Mouse (Mus musculus) kidney, embryonic 16.5 days (tissue): ENCODE results near the gene Ebf1. TPM values are rescaled to one million over a fixed set of nuclear protein-coding genes. Genes with fewer than 3 reads are reported as not detected.

ENCODE experiments used
- ATAC-seq: fragments of 200-750 bp; cut with Nextera tagmentation; 2 replicates; pipeline ENCODE4 v1.8.0; 2017; ENCODE audit warnings: moderate TSS enrichment; ENCODE audit not compliant: low FRiP score, low TSS enrichment
- H3K27ac ChIP-seq: fragments of 300-500 bp; sonication (generic); 2 replicates; pipeline ENCODE4 v1.5.1; 2014; ENCODE audit warnings: low read length
- H3K27me3 ChIP-seq: fragments of 300-500 bp; sonication (generic); 2 replicates; pipeline ENCODE4 v1.6.1; 2014; ENCODE audit warnings: low read length, control low read depth, mixed read lengths; ENCODE audit not compliant: insufficient read depth
- H3K36me3 ChIP-seq: fragments of 300-500 bp; sonication (generic); 2 replicates; pipeline ENCODE4 v1.6.1; 2014; ENCODE audit warnings: low read length, control low read depth, mixed read lengths; ENCODE audit not compliant: insufficient read depth
- H3K4me1 ChIP-seq: fragments of 300-500 bp; sonication (generic); 2 replicates; pipeline ENCODE4 v1.6.1; 2014; ENCODE audit warnings: low read length, control low read depth, mixed read lengths; ENCODE audit not compliant: insufficient read depth
- H3K4me2 ChIP-seq: fragments of 300-500 bp; sonication (generic); replicated peaks from 2 replicates; pipeline ENCODE4 v1.6.1; 2014; ENCODE audit warnings: low read depth, low read length
- H3K4me3 ChIP-seq: fragments of 300-500 bp; sonication (generic); 2 replicates; pipeline ENCODE4 v1.5.1; 2014; ENCODE audit warnings: mild to moderate bottlenecking, low read length
- H3K9ac ChIP-seq: fragments of 300-500 bp; sonication (generic); replicated peaks from 2 replicates; pipeline ENCODE4 v1.6.1; 2014; ENCODE audit warnings: low read length
- H3K9me3 ChIP-seq: fragments of 300-500 bp; sonication (generic); 2 replicates; pipeline ENCODE4 v1.6.1; 2016; ENCODE audit warnings: low read length, control low read depth
- WGBS: fragments of 180-500 bp; shearing (Covaris S2); extraction: QIAGEN DNeasy Blood & Tissue Kit; methylation state at CpG from one replicate; pipeline ENCODE4 v1.1.7; 2014; 5-methylcytosine and 5-hydroxymethylcytosine counted together
- polyA plus RNA-seq: library from polyadenylated mRNA; unstranded; fragments of >200 nt; fragmentation: Nextera tagmentation; extraction: Ambion mirVana; gene quantifications from 2 replicates; pipeline ENCODE4 v1.2.1, GENCODE M21; 2015

The Ebf1 gene
- polyA plus RNA-seq, 1 experiment from 2014 or later = 24.1 TPM

DNA sequence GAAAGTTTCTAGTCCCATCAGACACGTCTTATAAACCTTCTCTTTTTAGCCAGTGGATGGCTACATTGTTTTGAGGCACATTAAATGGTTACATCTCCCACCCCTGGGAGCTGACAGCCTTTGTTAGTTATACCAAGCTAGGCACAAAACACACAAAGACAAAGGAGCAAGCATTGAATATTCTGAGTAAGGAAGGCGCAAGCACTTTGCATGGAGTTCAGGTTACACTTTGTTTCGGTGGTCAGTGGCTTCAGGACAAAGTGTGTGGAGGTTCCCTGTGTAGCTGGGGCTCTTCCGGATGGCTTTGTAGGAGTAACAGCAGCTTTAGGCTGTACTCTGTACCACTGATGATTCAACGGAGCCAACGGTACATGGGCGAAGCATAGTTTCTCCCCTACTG, 186.9 kb downstream of the Ebf1 start:
- no peak overlapping the region for H3K27ac ChIP-seq
- no peak overlapping the region for H3K4me2 ChIP-seq
- no peaks in the 10 kb centered on the region for H3K9me3 ChIP-seq
- no peaks in the 10 kb centered on the region for H3K27me3 ChIP-seq
- no peak overlapping the region for H3K4me3 ChIP-seq
- WGBS = 91% methylated on average over 7 of the region's 7 CpGs
- H3K4me1 ChIP-seq = peaks cover 5% of the 10 kb centered on the region; the same call in 1 of the 2 replicates
- no peak for ATAC-seq
- no peaks in the 10 kb centered on the region for H3K36me3 ChIP-seq
- H3K9ac ChIP-seq = no peak overlapping the region

GRCm38 (mm10) chr11:44806589-44806988, 189.5 kb downstream of the Ebf1 start:
- WGBS = 14% methylated on average over 11 of the region's 11 CpGs
- H3K4me1 ChIP-seq = peaks cover 5% of the 10 kb centered on the region; the same call in 1 of the 2 replicates
- H3K27me3 ChIP-seq = no peaks in the 10 kb centered on the region
- H3K9me3 ChIP-seq = no peaks in the 10 kb centered on the region
- ATAC-seq = no peak
- no peak overlapping the region for H3K27ac ChIP-seq
- H3K4me3 ChIP-seq = no peak overlapping the region
- no peak overlapping the region for H3K9ac ChIP-seq
- H3K4me2 ChIP-seq = no peak overlapping the region
- H3K36me3 ChIP-seq = no peaks in the 10 kb centered on the region

GRCm38 (mm10) chr11:44808855-44809546, 191.9 kb downstream of the Ebf1 start:
- H3K36me3 ChIP-seq = no peaks in the 10 kb centered on the region
- peaks cover 5% of the 10 kb centered on the region; the same call in 1 of the 2 replicates for H3K4me1 ChIP-seq
- H3K4me2 ChIP-seq = no peak overlapping the region
- 82% methylated on average over 4 of the region's 4 CpGs for WGBS
- ATAC-seq = no peak
- H3K9me3 ChIP-seq = no peaks in the 10 kb centered on the region
- no peaks in the 10 kb centered on the region for H3K27me3 ChIP-seq
- H3K4me3 ChIP-seq = no peak overlapping the region
- H3K9ac ChIP-seq = no peak overlapping the region
- no peak overlapping the region for H3K27ac ChIP-seq

- no peak for ATAC-seq
- Histone ChIP-seq H3K4me2 (no peak overlapping the region), H3K36me3 (no peaks in the 10 kb centered on the region), H3K9me3 (no peaks in the 10 kb centered on the region), H3K9ac (no peak overlapping the region), H3K27me3 (no peaks in the 10 kb centered on the region), H3K27ac (no peak overlapping the region), H3K4me3 (no peak overlapping the region), H3K4me1 (peaks cover 5% of the 10 kb centered on the region; the same call in 1 of the 2 replicates)
- 71% methylated on average over 6 of the region's 6 CpGs for WGBS
Observed at GRCm38 (mm10) chr11:44811007-44811406, 193.9 kb downstream of the Ebf1 start.

DNA sequence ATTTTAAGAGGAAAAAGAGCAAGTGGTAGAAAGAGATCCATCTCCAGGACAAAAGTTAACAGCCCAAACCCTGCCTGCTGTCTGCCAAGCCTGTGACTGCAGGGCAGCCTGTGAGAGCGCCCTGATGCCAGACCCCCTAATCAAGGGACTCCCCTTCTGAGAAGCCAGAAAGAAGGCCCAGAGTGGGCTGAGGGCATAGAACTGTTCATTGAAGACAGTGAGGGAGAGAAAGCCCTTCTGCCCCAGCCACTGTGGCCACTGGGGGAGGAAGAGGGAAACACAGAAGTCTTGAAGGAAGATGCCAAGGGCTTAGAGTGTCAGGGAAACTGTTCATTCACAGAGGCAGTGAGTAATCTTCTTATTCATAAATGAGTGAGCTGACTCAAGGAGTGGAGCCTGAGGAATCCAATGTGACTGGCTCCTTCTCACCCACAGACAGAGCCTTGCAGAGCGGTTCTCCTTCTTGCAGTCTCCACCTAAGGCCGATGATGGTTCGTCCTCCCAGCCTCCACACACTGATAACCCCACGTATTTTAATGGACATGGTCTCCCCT, 195.2 kb downstream of the Ebf1 start:
- no peak for ATAC-seq
- Histone ChIP-seq H3K36me3 (no peaks in the 10 kb centered on the region), H3K4me1 (no peaks in the 10 kb centered on the region), H3K27me3 (no peaks in the 10 kb centered on the region), H3K4me2 (no peak overlapping the region), H3K9me3 (no peaks in the 10 kb centered on the region), H3K27ac (no peak overlapping the region), H3K4me3 (no peak overlapping the region), H3K9ac (no peak overlapping the region)
- 86% methylated on average over 5 of the region's 5 CpGs for WGBS

DNA sequence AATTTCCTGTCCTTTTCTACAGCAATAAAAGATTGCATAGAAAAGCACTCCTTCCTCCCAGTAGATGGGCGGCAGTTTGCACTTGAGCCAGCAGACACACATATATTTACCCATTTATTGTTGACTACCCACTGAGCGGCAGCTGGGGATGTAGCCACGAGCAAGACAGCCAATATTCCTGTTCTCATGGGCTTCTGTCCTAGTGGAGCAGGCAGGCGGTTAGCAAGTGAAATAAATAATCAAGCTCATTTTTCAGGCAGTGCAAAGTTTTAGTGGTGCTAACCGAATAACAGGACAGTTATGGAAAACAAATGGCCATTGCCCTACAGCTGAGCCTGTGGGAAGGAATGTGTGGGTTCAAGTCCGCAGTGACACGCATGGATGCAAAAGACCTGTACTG, 196.4 kb downstream of the Ebf1 start:
- H3K4me2 ChIP-seq = no peak overlapping the region
- H3K27ac ChIP-seq = no peak overlapping the region
- H3K27me3 ChIP-seq = no peaks in the 10 kb centered on the region
- no peaks in the 10 kb centered on the region for H3K9me3 ChIP-seq
- no peaks in the 10 kb centered on the region for H3K4me1 ChIP-seq
- H3K9ac ChIP-seq = no peak overlapping the region
- no peak for ATAC-seq
- H3K4me3 ChIP-seq = no peak overlapping the region
- WGBS = 57% methylated on average over 7 of the region's 7 CpGs
- no peaks in the 10 kb centered on the region for H3K36me3 ChIP-seq

- Histone ChIP-seq H3K27ac (no peak overlapping the region), H3K4me3 (no peak overlapping the region), H3K4me2 (no peak overlapping the region), H3K9ac (no peak overlapping the region), H3K36me3 (no peaks in the 10 kb centered on the region), H3K4me1 (no peaks in the 10 kb centered on the region), H3K27me3 (no peaks in the 10 kb centered on the region), H3K9me3 (no peaks in the 10 kb centered on the region)
- WGBS = 75% methylated on average over 5 of the region's 5 CpGs
- ATAC-seq = no peak
Observed at GRCm38 (mm10) chr11:44814847-44815246, 197.7 kb downstream of the Ebf1 start.

DNA sequence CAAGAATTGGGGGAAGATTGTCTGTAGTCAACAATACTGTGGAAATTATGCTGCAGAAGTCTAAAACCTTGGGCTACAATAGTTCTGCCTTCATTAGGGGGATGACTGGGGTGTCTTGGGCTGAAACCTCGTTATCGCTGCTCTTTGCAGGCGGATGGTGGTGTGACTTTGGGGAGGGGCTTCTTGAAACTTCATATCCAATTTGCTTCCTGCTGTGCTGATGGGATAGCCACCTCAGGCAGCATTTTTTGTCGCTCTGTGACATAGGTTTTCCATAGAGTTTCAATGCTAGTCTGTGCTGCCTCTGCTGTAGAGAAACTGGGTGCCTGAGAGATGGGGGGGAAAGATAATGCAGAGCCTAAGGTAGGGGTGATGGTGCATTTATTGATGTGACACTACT, 198.9 kb downstream of the Ebf1 start:
- Histone ChIP-seq H3K9ac (no peak overlapping the region), H3K27ac (no peak overlapping the region)
- WGBS = 87% methylated on average over 4 of the region's 4 CpGs

DNA sequence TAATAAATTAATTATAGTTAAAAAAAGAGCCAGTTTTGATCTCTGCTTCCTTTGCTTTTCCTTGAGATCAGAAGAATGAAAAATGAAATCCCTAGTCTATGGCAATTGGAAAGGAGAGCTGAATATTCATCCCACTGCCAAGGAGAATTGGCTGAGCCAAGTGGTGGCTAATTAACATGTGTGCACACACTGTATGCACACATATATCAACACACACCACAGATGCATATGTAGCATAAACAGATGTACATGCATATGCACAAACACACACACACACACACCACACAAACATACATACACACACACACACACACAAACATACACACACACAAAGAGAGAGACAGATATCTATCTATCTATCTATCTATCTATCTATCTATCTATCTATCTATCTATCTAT, 205.2 kb downstream of the Ebf1 start:
- no peak overlapping the region for H3K9ac ChIP-seq
- H3K4me1 ChIP-seq = peaks cover 4% of the 10 kb centered on the region; the same call in 1 of the 2 replicates
- H3K36me3 ChIP-seq = no peaks in the 10 kb centered on the region
- no peak overlapping the region for H3K27ac ChIP-seq
- H3K27me3 ChIP-seq = no peaks in the 10 kb centered on the region
- ATAC-seq = no peak
- no peak overlapping the region for H3K4me3 ChIP-seq
- no peaks in the 10 kb centered on the region for H3K9me3 ChIP-seq
- H3K4me2 ChIP-seq = no peak overlapping the region

More for the DNA sequence above, 198.9 kb downstream of the Ebf1 start:
- Histone ChIP-seq H3K4me1 (no peaks in the 10 kb centered on the region), H3K4me2 (no peak overlapping the region), H3K27me3 (no peaks in the 10 kb centered on the region), H3K9me3 (no peaks in the 10 kb centered on the region), H3K36me3 (no peaks in the 10 kb centered on the region), H3K4me3 (no peak overlapping the region)
- no peak for ATAC-seq

DNA sequence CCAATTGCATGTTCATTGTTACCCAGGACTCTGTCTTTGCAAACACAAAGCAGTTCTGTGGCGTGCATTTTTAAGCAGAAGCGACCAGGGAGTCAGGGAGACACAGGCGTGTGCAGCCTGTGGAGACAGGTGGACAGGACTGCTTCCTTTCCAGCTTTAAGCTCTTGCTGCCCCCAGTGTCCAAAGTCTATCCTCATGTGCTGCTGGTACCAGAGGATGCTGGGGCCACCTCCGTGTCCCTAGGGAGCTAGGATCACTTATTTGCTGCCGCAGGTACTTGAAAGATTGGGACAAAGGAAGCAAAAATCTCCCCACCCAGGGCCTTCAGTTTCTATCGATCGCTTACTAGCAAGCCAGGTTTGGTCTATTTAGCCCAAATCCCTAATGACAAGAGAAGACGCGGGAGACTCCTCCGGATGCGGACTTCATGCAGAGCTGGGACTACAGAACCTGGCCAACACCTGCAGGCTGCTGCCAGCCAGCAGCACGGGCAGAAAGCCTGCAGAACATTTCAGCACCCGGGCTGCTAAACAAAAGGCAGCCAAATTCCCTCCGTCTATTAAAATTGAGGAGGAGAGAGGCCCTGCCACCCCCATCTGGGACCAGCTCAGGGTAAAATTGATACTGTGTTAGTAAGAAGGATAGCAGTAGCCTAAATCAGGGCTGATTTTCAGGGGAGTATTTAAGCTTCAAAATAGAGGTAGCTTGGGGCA, 215.3 kb downstream of the Ebf1 start:
- 29% methylated on average over 14 of the region's 14 CpGs for WGBS
- Histone ChIP-seq H3K4me3 (no peak overlapping the region), H3K4me2 (no peak overlapping the region)

More for the DNA sequence above, 215.3 kb downstream of the Ebf1 start:
- Histone ChIP-seq H3K9me3 (no peaks in the 10 kb centered on the region), H3K4me1 (peaks cover 10% of the 10 kb centered on the region; the same call in 1 of the 2 replicates), H3K9ac (no peak overlapping the region), H3K27ac (no peak overlapping the region), H3K27me3 (peaks cover 8% of the 10 kb centered on the region), H3K36me3 (no peaks in the 10 kb centered on the region)
- ATAC-seq = no peak
